Mouse (Mus musculus): ENCODE measurements around the gene Ttll1. TPM values are rescaled to one million over a fixed set of nuclear protein-coding genes. Genes with fewer than 3 reads are reported as not detected.
"Not testable (repeated sequence)": the region's sequence is repeated elsewhere in the genome, so short reads cannot be mapped to it uniquely, and the experiment has no call there.

The Ttll1 gene
- polyA plus RNA-seq, 1 experiment from 2014 or later, result 7.2 TPM

- peaks cover 34% of the 10 kb centered on the region for H3K4me1 ChIP-seq (replicated peaks)
- no peaks in the 10 kb centered on the region for H3K9me3 ChIP-seq (replicated peaks)
- no peak overlapping the region for H3K4me2 ChIP-seq
- ATAC-seq (ENCODE audit: low read depth) (no peak), DNase-seq (no peak)
- peaks cover 69% of the 10 kb centered on the region for H3K27me3 ChIP-seq
- H3K27ac ChIP-seq, result no peak overlapping the region
- H3K9ac ChIP-seq, result no peak overlapping the region
- 27% methylated on average over 7 of the region's 7 CpGs for WGBS (ENCODE audit: insufficient replicate concordance)
- no peaks in the 10 kb centered on the region for H3K36me3 ChIP-seq
- H3K4me3 ChIP-seq (replicated peaks), result no peak overlapping the region
These were observed 12.5 kb upstream of the Ttll1 start for GRCm38 (mm10) chr15:83523196-83523595.

- DNase-seq (no peak), ATAC-seq (ENCODE audit: low read depth) (no peak)
- H3K9me3 ChIP-seq (replicated peaks), result no peaks in the 10 kb centered on the region
- WGBS (ENCODE audit: insufficient replicate concordance), result 69% methylated on average over 6 of the region's 6 CpGs
- H3K4me3 ChIP-seq (replicated peaks), result no peak overlapping the region
- no peak overlapping the region for H3K9ac ChIP-seq
- H3K27ac ChIP-seq, result no peak overlapping the region
- no peak overlapping the region for H3K4me2 ChIP-seq
- no peaks in the 10 kb centered on the region for H3K36me3 ChIP-seq
- peaks cover 46% of the 10 kb centered on the region for H3K27me3 ChIP-seq
- H3K4me1 ChIP-seq (replicated peaks), result peaks cover 18% of the 10 kb centered on the region
These were observed 10.2 kb upstream of the Ttll1 start for GRCm38 (mm10) chr15:83520861-83521382.

- H3K4me3 ChIP-seq (replicated peaks), result no peak overlapping the region
- H3K27me3 ChIP-seq, result peaks cover 28% of the 10 kb centered on the region
- no peak overlapping the region for H3K27ac ChIP-seq
- DNase-seq (peak; percentile 40), ATAC-seq (ENCODE audit: low read depth) (peak; percentile 50; the same call in 1 of the 2 replicates)
- H3K36me3 ChIP-seq, result no peaks in the 10 kb centered on the region
- H3K9me3 ChIP-seq (replicated peaks), result no peaks in the 10 kb centered on the region
- no peak overlapping the region for H3K4me2 ChIP-seq
- peaks cover 4% of the 10 kb centered on the region for H3K4me1 ChIP-seq (replicated peaks)
- 36% methylated on average over 20 of the region's 20 CpGs for whole genome bisulfite sequencing (ENCODE audit: insufficient replicate concordance)
- no peak overlapping the region for H3K9ac ChIP-seq
These were observed 7.7 kb upstream of the Ttll1 start for GRCm38 (mm10) chr15:83518215-83519048.

- H3K4me2 ChIP-seq, result no peak overlapping the region
- no peaks in the 10 kb centered on the region for H3K36me3 ChIP-seq
- no peak overlapping the region for H3K9ac ChIP-seq
- no peaks in the 10 kb centered on the region for H3K9me3 ChIP-seq (replicated peaks)
- H3K4me1 ChIP-seq (replicated peaks), result peaks cover 13% of the 10 kb centered on the region
- no peak overlapping the region for H3K27ac ChIP-seq
- WGBS (ENCODE audit: insufficient replicate concordance), result 53% methylated on average over 5 of the region's 5 CpGs
- no peak overlapping the region for H3K4me3 ChIP-seq (replicated peaks)
- no peak for ATAC-seq (ENCODE audit: low read depth)
- H3K27me3 ChIP-seq, result peaks cover 24% of the 10 kb centered on the region
- DNase-seq, result no peak
These were observed 4.3 kb upstream of the Ttll1 start for GRCm38 (mm10) chr15:83515018-83515417.

- H3K4me1 ChIP-seq (replicated peaks), result peaks cover 16% of the 10 kb centered on the region
- 47% methylated on average over 13 of the region's 13 CpGs for whole genome bisulfite sequencing (ENCODE audit: insufficient replicate concordance)
These were observed 2.0 kb upstream of the Ttll1 start for GRCm38 (mm10) chr15:83512489-83513281.

GRCm38 (mm10) chr15:83509950-83510804, 516 bp downstream of the Ttll1 start:
- Histone ChIP-seq H3K4me2 (peak overlapping the region; percentile 94), H3K9ac (peak overlapping the region; percentile 68), H3K4me3 (replicated peaks) (peak overlapping the region; percentile 65), H3K27ac (no peak overlapping the region; the same call in 1 of the 2 replicates), H3K4me1 (replicated peaks) (peaks cover 16% of the 10 kb centered on the region), H3K36me3 (no peaks in the 10 kb centered on the region), H3K9me3 (replicated peaks) (no peaks in the 10 kb centered on the region), H3K27me3 (peaks cover 15% of the 10 kb centered on the region)
- WGBS (ENCODE audit: insufficient replicate concordance), result 26% methylated on average over 17 of the region's 17 CpGs
- DNase-seq, result no peak
- peak; percentile 38 for ATAC-seq (ENCODE audit: low read depth)

More at GRCm38 (mm10) chr15:83512489-83513281, 2.0 kb upstream of the Ttll1 start:
- H3K27ac ChIP-seq, result no peak overlapping the region
- H3K9ac ChIP-seq, result no peak overlapping the region
- no peak overlapping the region for H3K4me3 ChIP-seq (replicated peaks)
- ATAC-seq (ENCODE audit: low read depth), result no peak
- peaks cover 17% of the 10 kb centered on the region for H3K27me3 ChIP-seq
- H3K36me3 ChIP-seq, result no peaks in the 10 kb centered on the region
- no peak overlapping the region for H3K4me2 ChIP-seq
- H3K9me3 ChIP-seq (replicated peaks), result no peaks in the 10 kb centered on the region
- no peak for DNase-seq

- H3K27ac ChIP-seq; H3K36me3 ChIP-seq; H3K9ac ChIP-seq; ATAC-seq (ENCODE audit: low read depth); H3K9me3 ChIP-seq (replicated peaks); H3K4me3 ChIP-seq (replicated peaks); H3K4me1 ChIP-seq (replicated peaks); H3K4me2 ChIP-seq; DNase-seq; H3K27me3 ChIP-seq: not testable (repeated sequence)
- WGBS (ENCODE audit: insufficient replicate concordance), result 46% methylated on average over 6 of the region's 6 CpGs
These were observed 9.2 kb downstream of the Ttll1 start for GRCm38 (mm10) chr15:83501483-83501882.

GRCm38 (mm10) chr15:83500352-83500751, 10.3 kb downstream of the Ttll1 start:
- DNase-seq (peak; percentile 40), ATAC-seq (ENCODE audit: low read depth) (no peak)
- no peaks in the 10 kb centered on the region for H3K27me3 ChIP-seq
- no peak overlapping the region for H3K27ac ChIP-seq
- WGBS (ENCODE audit: insufficient replicate concordance), result 37% methylated on average over 3 of the region's 3 CpGs
- no peak overlapping the region for H3K4me2 ChIP-seq
- H3K9ac ChIP-seq, result no peak overlapping the region
- no peaks in the 10 kb centered on the region for H3K9me3 ChIP-seq (replicated peaks)
- peaks cover 14% of the 10 kb centered on the region for H3K4me1 ChIP-seq (replicated peaks)
- no peaks in the 10 kb centered on the region for H3K36me3 ChIP-seq
- H3K4me3 ChIP-seq (replicated peaks), result no peak overlapping the region

GRCm38 (mm10) chr15:83499211-83499755, 11.4 kb downstream of the Ttll1 start:
- DNase-seq (no peak), ATAC-seq (ENCODE audit: low read depth) (no peak)
- 75% methylated on average over 10 of the region's 10 CpGs for WGBS (ENCODE audit: insufficient replicate concordance)
- Histone ChIP-seq H3K36me3 (no peaks in the 10 kb centered on the region), H3K27ac (no peak overlapping the region), H3K4me1 (replicated peaks) (peaks cover 25% of the 10 kb centered on the region), H3K27me3 (no peaks in the 10 kb centered on the region), H3K4me2 (no peak overlapping the region), H3K9me3 (replicated peaks) (no peaks in the 10 kb centered on the region), H3K4me3 (replicated peaks) (no peak overlapping the region), H3K9ac (no peak overlapping the region)

GRCm38 (mm10) chr15:83497299-83497698, 13.4 kb downstream of the Ttll1 start:
- Histone ChIP-seq H3K4me3 (replicated peaks) (no peak overlapping the region), H3K4me2 (no peak overlapping the region), H3K9ac (no peak overlapping the region), H3K27me3 (no peaks in the 10 kb centered on the region), H3K27ac (no peak overlapping the region), H3K36me3 (0 out of 2 replicates have a peak, but pooled peaks cover 1% of the 10 kb centered on the region), H3K9me3 (replicated peaks) (no peaks in the 10 kb centered on the region), H3K4me1 (replicated peaks) (peaks cover 23% of the 10 kb centered on the region)
- ATAC-seq (ENCODE audit: low read depth), result no peak
- DNase-seq, result no peak
- WGBS (ENCODE audit: insufficient replicate concordance), result 81% methylated on average over 6 of the region's 6 CpGs

Measured in liver, embryonic 13.5 days (tissue).